Mouse (Mus musculus) kidney, postnatal 10 days (tissue): ENCODE data around the gene Susd3.

ENCODE experiments used
- DNase-seq: peaks from one replicate; pipeline ENCODE4 v3.0.0; 2021; ENCODE audit warnings: mixed read lengths

Gene Susd3

DNA sequence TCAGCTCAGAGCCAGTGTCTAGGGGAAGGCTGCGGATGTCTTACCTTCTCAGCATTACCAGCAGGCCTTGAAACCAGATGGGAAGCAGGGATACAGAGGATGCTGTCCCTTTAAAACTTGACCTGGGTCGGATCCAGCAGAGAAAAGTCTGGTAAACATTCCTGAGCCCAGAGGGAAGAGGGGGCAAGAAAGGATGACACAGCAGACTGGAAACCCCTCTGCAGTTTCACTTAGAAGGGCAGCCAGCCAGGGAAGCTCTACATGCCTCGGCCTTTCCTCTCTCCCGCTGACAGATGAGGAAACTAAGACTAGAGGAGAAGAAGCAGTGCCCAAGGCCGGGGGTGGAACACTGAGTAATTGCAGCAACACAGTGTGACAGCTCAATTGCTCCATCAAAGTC is 64.9 kb downstream of the Susd3 start:
- peak; percentile 48 for DNase-seq

DNA sequence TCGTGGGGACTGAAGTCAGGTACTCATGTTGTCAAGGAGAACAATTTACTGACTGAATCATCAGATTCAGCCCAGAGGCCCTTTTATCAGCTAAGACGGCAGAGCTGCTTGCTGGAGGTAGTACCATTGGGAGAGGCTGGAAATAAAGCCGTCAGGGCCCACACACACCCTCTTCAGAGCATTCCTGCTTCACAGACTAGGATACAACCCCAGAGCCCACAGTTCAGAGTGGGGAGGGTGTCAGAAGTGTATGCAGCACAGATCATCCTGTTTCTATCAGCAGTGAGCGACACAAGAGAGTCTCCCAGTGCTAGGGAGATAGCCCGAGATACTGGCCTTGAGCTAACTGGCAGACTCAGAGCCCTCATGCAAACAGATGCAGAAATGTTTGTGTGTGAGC is 65.3 kb downstream of the Susd3 start:
- no peak for DNase-seq

DNA sequence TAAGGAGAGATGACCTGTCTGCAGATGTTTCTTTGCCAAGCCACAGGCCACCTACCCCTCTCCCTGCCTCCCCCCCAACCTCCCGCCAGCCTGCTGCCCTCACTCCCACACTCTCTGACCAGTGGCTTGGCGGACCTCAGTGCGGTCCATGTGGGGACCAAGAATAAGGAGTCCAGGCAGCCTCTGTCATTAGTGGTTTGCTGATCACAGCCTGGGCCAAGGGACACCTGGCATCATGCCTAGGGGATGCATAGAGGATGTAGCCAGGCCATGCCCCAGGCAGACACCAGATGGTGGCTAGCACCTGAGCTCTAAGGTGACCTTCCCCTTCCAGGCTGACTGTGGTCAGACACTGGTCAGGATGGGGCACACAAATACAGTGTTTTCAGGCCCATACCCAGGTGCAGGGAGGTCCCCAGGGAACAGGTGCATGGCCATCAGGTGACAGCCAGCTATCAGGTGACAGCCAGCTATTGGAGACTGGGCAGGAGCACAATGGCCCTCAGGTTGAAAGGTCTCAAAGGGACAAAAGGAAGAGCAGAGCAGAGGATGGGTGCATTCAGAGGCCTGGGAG is 67.0 kb downstream of the Susd3 start:
- DNase-seq = no peak

DNA sequence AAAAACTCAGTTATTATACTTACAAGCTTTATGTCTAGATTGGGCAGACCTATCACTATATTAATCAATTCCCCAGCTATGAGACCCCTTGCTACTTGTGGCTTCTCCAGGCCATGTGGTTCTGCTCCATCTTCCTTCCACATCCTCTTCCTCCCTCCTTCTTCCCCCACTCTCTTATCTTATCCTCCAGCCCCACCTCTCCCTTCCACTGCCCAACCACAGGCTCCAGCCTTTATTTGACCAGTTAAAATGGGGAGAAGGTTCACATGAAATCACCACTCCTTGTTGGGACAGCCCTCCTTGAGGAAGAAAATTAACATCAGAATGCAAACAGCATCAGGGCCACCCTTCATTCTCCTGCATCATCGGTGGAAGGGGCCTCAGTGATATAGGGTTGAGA is 67.8 kb downstream of the Susd3 start:
- DNase-seq = no peak
